Mouse (Mus musculus) kidney, adult 18-20 months (tissue): Measurements from ENCODE around the gene Gm10147.
"Not testable (repeated sequence)": the region's sequence is repeated elsewhere in the genome, so short reads cannot be mapped to it uniquely, and the experiment has no call there.

ENCODE experiments used
- DNase-seq: peaks from one replicate; pipeline ENCODE4 v3.0.0; 2021

Gm10147 gene

GRCm38 (mm10) chrX:28607742-28608141 lies at the start of gene Gm10147:
Gene Gm10147, minus strand, starts transcription at chrX:28607842.
- DNase-seq, result not testable (repeated sequence)
